Mouse (Mus musculus) liver, embryonic 16.5 days (tissue): ENCODE measurements around the gene Utp6. TPM values are rescaled to one million over a fixed set of nuclear protein-coding genes. Genes with fewer than 3 reads are reported as not detected.

Experiments used
- ATAC-seq: fragments of 200-750 bp; cut with Nextera tagmentation; 2 replicates; pipeline ENCODE4 v1.8.0; 2017; ENCODE audit warnings: low read depth, mild to moderate bottlenecking, moderate number of reproducible peaks, moderate library complexity
- H3K27ac ChIP-seq: fragments of 300-500 bp; sonication (generic); 2 replicates; pipeline ENCODE4 v1.5.1; 2014; ENCODE audit warnings: mild to moderate bottlenecking, low read length
- H3K27me3 ChIP-seq: fragments of 300-500 bp; sonication (generic); 2 replicates; pipeline ENCODE4 v1.6.1; 2014; ENCODE audit warnings: low read depth, low read length, mixed read lengths; ENCODE audit not compliant: control insufficient read depth, insufficient read depth
- H3K36me3 ChIP-seq: fragments of 300-500 bp; sonication (generic); 2 replicates; pipeline ENCODE4 v1.6.1; 2014; ENCODE audit warnings: mild to moderate bottlenecking; ENCODE audit not compliant: control insufficient read depth, insufficient read depth
- H3K4me1 ChIP-seq: fragments of 300-500 bp; sonication (generic); 2 replicates; pipeline ENCODE4 v1.6.1; 2014; ENCODE audit warnings: low read depth, low read length, mixed read lengths; ENCODE audit not compliant: control insufficient read depth
- H3K4me2 ChIP-seq: fragments of 300-500 bp; sonication (generic); 2 replicates; pipeline ENCODE4 v1.6.1; 2014; ENCODE audit warnings: low read depth, low read length, mixed read lengths
- H3K4me3 ChIP-seq: fragments of 300-500 bp; sonication (generic); 2 replicates; pipeline ENCODE4 v1.5.1; 2014; ENCODE audit warnings: low read depth, mild to moderate bottlenecking, low read length
- H3K9ac ChIP-seq: fragments of 300-500 bp; sonication (generic); 2 replicates; pipeline ENCODE4 v1.6.1; 2014; ENCODE audit warnings: low read depth, low read length
- H3K9me3 ChIP-seq: fragments of 300-500 bp; sonication (generic); replicated peaks from 2 replicates; pipeline ENCODE4 v1.6.1; 2016; ENCODE audit warnings: low read length; ENCODE audit not compliant: control insufficient read depth
- WGBS: fragments of 180-500 bp; shearing (Covaris S2); extraction: QIAGEN DNeasy Blood & Tissue Kit; methylation state at CpG from one replicate; pipeline ENCODE4 v1.1.7; 2014; ENCODE audit not compliant: insufficient replicate concordance; 5-methylcytosine and 5-hydroxymethylcytosine counted together
- polyA plus RNA-seq: library from polyadenylated mRNA; unstranded; fragments of >200 nt; fragmentation: Nextera tagmentation; extraction: Ambion mirVana; gene quantifications from 2 replicates; pipeline ENCODE4 v1.2.1, GENCODE M21; 2015

The Utp6 gene
- polyA plus RNA-seq, 1 experiment from 2014 or later, result 18.5 TPM

GRCm38 (mm10) chr11:79967752-79968151 is 5.6 kb upstream of the Utp6 start:
- Histone ChIP-seq H3K4me2 (no peak overlapping the region), H3K9me3 (no peaks in the 10 kb centered on the region), H3K4me1 (no peaks in the 10 kb centered on the region), H3K27me3 (peaks cover 2% of the 10 kb centered on the region), H3K36me3 (no peaks in the 10 kb centered on the region), H3K4me3 (no peak overlapping the region), H3K27ac (no peak overlapping the region), H3K9ac (no peak overlapping the region)
- WGBS, result 71% methylated on average over 10 of the region's 10 CpGs
- no peak for ATAC-seq

- WGBS, result 68% methylated on average over 8 of the region's 8 CpGs
- no peak for ATAC-seq
- no peak overlapping the region for H3K4me2 ChIP-seq
- peaks cover 3% of the 10 kb centered on the region for H3K4me1 ChIP-seq
- H3K9ac ChIP-seq, result no peak overlapping the region
- no peak overlapping the region for H3K4me3 ChIP-seq
- no peaks in the 10 kb centered on the region for H3K36me3 ChIP-seq
- no peak overlapping the region for H3K27ac ChIP-seq
- no peaks in the 10 kb centered on the region for H3K27me3 ChIP-seq
- no peaks in the 10 kb centered on the region for H3K9me3 ChIP-seq
Measured at GRCm38 (mm10) chr11:79965896-79966295, 3.7 kb upstream of the Utp6 start.

GRCm38 (mm10) chr11:79963212-79963974 is 1.2 kb upstream of the Utp6 start:
- Histone ChIP-seq H3K27ac (no peak overlapping the region), H3K36me3 (peaks cover 3% of the 10 kb centered on the region), H3K9ac (no peak overlapping the region), H3K9me3 (no peaks in the 10 kb centered on the region), H3K4me1 (peaks cover 3% of the 10 kb centered on the region), H3K27me3 (no peaks in the 10 kb centered on the region), H3K4me3 (peak overlapping the region; percentile 31), H3K4me2 (peak overlapping the region; percentile 82)
- ATAC-seq, result no peak
- 22% methylated on average over 8 of the region's 8 CpGs for WGBS

- Histone ChIP-seq H3K27ac (0 out of 2 replicates have a peak overlapping the region, but pooled peaks have one; percentile 22), H3K4me1 (peaks cover 3% of the 10 kb centered on the region), H3K9ac (peak overlapping the region; percentile 52), H3K36me3 (peaks cover 5% of the 10 kb centered on the region), H3K27me3 (no peaks in the 10 kb centered on the region), H3K4me3 (peak overlapping the region; percentile 77), H3K9me3 (no peaks in the 10 kb centered on the region), H3K4me2 (peak overlapping the region; percentile 82)
- ATAC-seq, result peak; percentile 4; the same call in 1 of the 2 replicates
- 2% methylated on average over 9 of the region's 9 CpGs for WGBS
Measured at GRCm38 (mm10) chr11:79962877-79963183, 640 bp upstream of the Utp6 start.

GRCm38 (mm10) chr11:79961346-79962124 is 655 bp downstream of the Utp6 start:
- peaks cover 5% of the 10 kb centered on the region for H3K36me3 ChIP-seq
- peaks cover 3% of the 10 kb centered on the region for H3K4me1 ChIP-seq
- peak overlapping the region; percentile 75 for H3K9ac ChIP-seq
- no peaks in the 10 kb centered on the region for H3K27me3 ChIP-seq
- H3K9me3 ChIP-seq, result no peaks in the 10 kb centered on the region
- peak overlapping the region; percentile 77 for H3K4me3 ChIP-seq
- H3K4me2 ChIP-seq, result peak overlapping the region; percentile 93
- peak overlapping the region; percentile 88 for H3K27ac ChIP-seq
- ATAC-seq, result peak; percentile 20
- 5% methylated on average over 27 of the region's 27 CpGs for WGBS

GRCm38 (mm10) chr11:79947265-79947664 is 14.9 kb downstream of the Utp6 start:
- Histone ChIP-seq H3K27ac (no peak overlapping the region), H3K4me1 (peaks cover 9% of the 10 kb centered on the region), H3K9ac (no peak overlapping the region), H3K4me2 (no peak overlapping the region), H3K4me3 (no peak overlapping the region), H3K27me3 (no peaks in the 10 kb centered on the region), H3K9me3 (no peaks in the 10 kb centered on the region), H3K36me3 (peaks cover 38% of the 10 kb centered on the region)
- no peak for ATAC-seq
- WGBS, result 81% methylated on average over 3 of the region's 3 CpGs

- H3K9ac ChIP-seq, result no peak overlapping the region
- WGBS, result 54% methylated on average over 7 of the region's 7 CpGs
- no peak overlapping the region; the same call in 1 of the 2 replicates for H3K27ac ChIP-seq
- peaks cover 9% of the 10 kb centered on the region for H3K4me1 ChIP-seq
- H3K4me3 ChIP-seq, result no peak overlapping the region
- H3K9me3 ChIP-seq, result no peaks in the 10 kb centered on the region
- H3K27me3 ChIP-seq, result no peaks in the 10 kb centered on the region
- H3K36me3 ChIP-seq, result peaks cover 40% of the 10 kb centered on the region
- peak overlapping the region; percentile 31; the same call in 1 of the 2 replicates for H3K4me2 ChIP-seq
- ATAC-seq, result no peak
Measured at GRCm38 (mm10) chr11:79943601-79944000, 18.6 kb downstream of the Utp6 start.

- no peak for ATAC-seq
- H3K9me3 ChIP-seq, result no peaks in the 10 kb centered on the region
- peaks cover 9% of the 10 kb centered on the region for H3K4me1 ChIP-seq
- H3K4me2 ChIP-seq, result peak overlapping the region; percentile 31; the same call in 1 of the 2 replicates
- H3K27me3 ChIP-seq, result no peaks in the 10 kb centered on the region
- H3K36me3 ChIP-seq, result peaks cover 39% of the 10 kb centered on the region
- WGBS, result 88% methylated on average over 8 of the region's 8 CpGs
- H3K4me3 ChIP-seq, result no peak overlapping the region
- no peak overlapping the region for H3K9ac ChIP-seq
- no peak overlapping the region for H3K27ac ChIP-seq
Measured at GRCm38 (mm10) chr11:79943136-79943535, 19.1 kb downstream of the Utp6 start.

- H3K27ac ChIP-seq, result no peak overlapping the region
- no peak overlapping the region for H3K9ac ChIP-seq
- no peaks in the 10 kb centered on the region for H3K9me3 ChIP-seq
- no peak overlapping the region for H3K4me3 ChIP-seq
- H3K36me3 ChIP-seq, result peaks cover 25% of the 10 kb centered on the region
- no peak for ATAC-seq
- H3K27me3 ChIP-seq, result no peaks in the 10 kb centered on the region
- WGBS, result 82% methylated on average over 9 of the region's 9 CpGs
- no peaks in the 10 kb centered on the region for H3K4me1 ChIP-seq
- no peak overlapping the region for H3K4me2 ChIP-seq
Measured at GRCm38 (mm10) chr11:79935766-79936165, 26.4 kb downstream of the Utp6 start.
